Mouse (Mus musculus) ovary, postnatal 10 days (tissue): ENCODE data around the gene Defb39.

ENCODE experiments used
- DNase-seq: peaks from one replicate; pipeline ENCODE4 v3.0.0; 2022; ENCODE audit warnings: low spot score

The Defb39 gene

GRCm38 (mm10) chr8:19064710-19065109, at the start of gene Defb39:
Gene Defb39 (minus strand): TSS chr8:19064810.
- no peak for DNase-seq

- no peak for DNase-seq
These were observed 1.4 kb upstream of the Defb39 start for GRCm38 (mm10) chr8:19066013-19066412.

GRCm38 (mm10) chr8:19062891-19063290, 1.7 kb downstream of the Defb39 start:
- no peak for DNase-seq

- DNase-seq: no peak
These were observed 19.4 kb downstream of the Defb39 start for GRCm38 (mm10) chr8:19045242-19045641.

GRCm38 (mm10) chr8:19026466-19026865, 38.1 kb downstream of the Defb39 start, which contains the start of gene Defb38:
Gene Defb38 (minus strand): TSS chr8:19026566.
- no peak for DNase-seq
